8 mouse cellular contexts compared by ENCODE assay signal in genomic region chr1:63112151-63112864, GRCm38 (mm10). TPM values are rescaled to one million over a fixed set of nuclear protein-coding genes. Genes with fewer than 3 reads are reported as not detected.
DNase-seq lines count a peak whose midpoint lies in the region; ATAC-seq lines count a peak whose summit lies in the region.

No protein-coding gene starts in this region.

- H3K36me3 ChIP-seq in megakaryocyte, embryonic 14.5 days (replicated peaks; ENCODE audit: low read length): peaks cover 25% of the 10 kb centered on the region
- H3K36me3 ChIP-seq in limb, embryonic 11.5 days (ENCODE audit: control insufficient read depth, insufficient read depth, low read length): no peaks in the 10 kb centered on the region
- H3K36me3 ChIP-seq in stomach, embryonic 14.5 days (ENCODE audit: control insufficient read depth, insufficient read depth, low read length): no peaks in the 10 kb centered on the region

- peak overlapping the region; percentile 96 for H3K4me3 ChIP-seq in megakaryocyte, embryonic 14.5 days (replicated peaks)
- H3K4me3 ChIP-seq in limb, embryonic 11.5 days (ENCODE audit: low read depth, low read length): peak overlapping the region; percentile 91
- H3K4me3 ChIP-seq in stomach, embryonic 14.5 days (ENCODE audit: low read depth, low read length): peak overlapping the region; percentile 87

- no peaks in the 10 kb centered on the region for H3K27me3 ChIP-seq in megakaryocyte, embryonic 14.5 days (replicated peaks)
- H3K27me3 ChIP-seq in limb, embryonic 11.5 days (ENCODE audit: control insufficient read depth, insufficient read depth, low read length): no peaks in the 10 kb centered on the region
- no peaks in the 10 kb centered on the region for H3K27me3 ChIP-seq in stomach, embryonic 14.5 days (ENCODE audit: control insufficient read depth, insufficient read depth, low read length)

- peaks cover 51% of the 10 kb centered on the region for H3K4me1 ChIP-seq in megakaryocyte, embryonic 14.5 days
- peaks cover 5% of the 10 kb centered on the region for H3K4me1 ChIP-seq in limb, embryonic 11.5 days (ENCODE audit: control insufficient read depth, insufficient read depth, low read length)
- H3K4me1 ChIP-seq in stomach, embryonic 14.5 days (ENCODE audit: control insufficient read depth, insufficient read depth, low read length): peaks cover 22% of the 10 kb centered on the region; the same call in 1 of the 2 replicates

- no peak overlapping the region for H3K27ac ChIP-seq in limb, embryonic 11.5 days (replicated peaks; ENCODE audit: low read depth, low read length)
- H3K27ac ChIP-seq in stomach, embryonic 14.5 days (ENCODE audit: low read length): peak overlapping the region; percentile 100

- 52% methylated on average over 8 of the region's 8 CpGs for WGBS in limb, embryonic 11.5 days
- WGBS in stomach, embryonic 14.5 days: 44% methylated on average over 8 of the region's 8 CpGs

- DNase-seq in cerebellum, adult 9-10 months: peak; percentile 36
- DNase-seq in limb, embryonic 11.5 days (ENCODE audit: low spot score): no peak
- DNase-seq in layer of hippocampus, postnatal 14 days (ENCODE audit: low spot score in 2 of 2): no peak
- no peak for DNase-seq in gastrocnemius, postnatal 25 days

- H3K9me3 ChIP-seq in megakaryocyte, embryonic 14.5 days: no peaks in the 10 kb centered on the region
- H3K9me3 ChIP-seq in limb, embryonic 11.5 days (ENCODE audit: control insufficient read depth, low read length): no peaks in the 10 kb centered on the region
- H3K9me3 ChIP-seq in stomach, embryonic 14.5 days (ENCODE audit: control insufficient read depth, low read depth, low read length): no peaks in the 10 kb centered on the region

- H3K4me2 ChIP-seq in limb, embryonic 11.5 days (ENCODE audit: low read depth, severe bottlenecking): peak overlapping the region; percentile 88
- peak overlapping the region; percentile 80 for H3K4me2 ChIP-seq in stomach, embryonic 14.5 days (replicated peaks; ENCODE audit: low read depth, low read length)

- ATAC-seq in cerebellum, adult (ENCODE audit: insufficient number of reproducible peaks, low FRiP score, low TSS enrichment): no peak
- no peak for ATAC-seq in megakaryocyte, adult 5-6 weeks (ENCODE audit: poor library complexity, severe bottlenecking)
- no peak for ATAC-seq in limb, embryonic 11.5 days (ENCODE audit: insufficient number of reproducible peaks, low FRiP score, low TSS enrichment, low read depth)
- ATAC-seq in stomach, embryonic 14.5 days (ENCODE audit: insufficient number of reproducible peaks, insufficient read depth, low FRiP score, low read depth): no peak

- H3K9ac ChIP-seq in limb, embryonic 11.5 days (ENCODE audit: low read length): peak overlapping the region; percentile 100
- H3K9ac ChIP-seq in stomach, embryonic 14.5 days (replicated peaks; ENCODE audit: low read depth, low read length): peak overlapping the region; percentile 100

RNA-seq across cellular contexts. Expression of gene Ino80d, which starts 2.2 kb away (rescaled TPM):
- polyA plus RNA-seq in megakaryocyte, embryonic 14.5 days (2012; ENCODE audit: insufficient read depth, low replicate concordance): 1.2 and 2.3 TPM in 2 replicates
- 35.5 and 36.0 TPM in 2 replicates for total RNA-seq in megakaryocyte, adult 5-6 weeks (2015)
- 13.8 and 19.9 TPM in 2 replicates for total RNA-seq in megakaryocyte, adult 5-6 weeks (2017)
- 8.4 and 9.7 TPM in 2 replicates for polyA plus RNA-seq in limb, embryonic 11.5 days (2014; fragmentation: Nextera tagmentation; extraction: Ambion mirVana)
- polyA plus RNA-seq in stomach, embryonic 14.5 days (2014; fragmentation: Nextera tagmentation; extraction: Ambion mirVana): 19.3 and 20.0 TPM in 2 replicates
- total RNA-seq in layer of hippocampus, postnatal 14 days (2021): 10 to 100 TPM; 27.2 to 28.9 TPM
- total RNA-seq in gastrocnemius, postnatal 25 days (2021): 10 to 100 TPM; 11.3 to 13.3 TPM
